Mouse (Mus musculus): Measurements from ENCODE around the gene Arl5b.

Arl5b gene

GRCm38 (mm10) chr2:15049117-15049873 lies at the start of gene Arl5b:
Gene Arl5b (plus strand): TSS chr2:15049395.
- in situ Hi-C loops (cut with MboI; ENCODE audit: low pct_unique_long_range_greater_than_20kb in 1 of 2, low sequenced_read_pairs in 2 of 2, unreplicated experiment in 1 of 2), result no loop called here

GRCm38 (mm10) chr2:15007531-15007930 lies 41.7 kb upstream of the Arl5b start:
- in situ Hi-C loops (cut with MboI; ENCODE audit: low pct_unique_long_range_greater_than_20kb in 1 of 2, low sequenced_read_pairs in 2 of 2, unreplicated experiment in 1 of 2), result no loop called here

DNA sequence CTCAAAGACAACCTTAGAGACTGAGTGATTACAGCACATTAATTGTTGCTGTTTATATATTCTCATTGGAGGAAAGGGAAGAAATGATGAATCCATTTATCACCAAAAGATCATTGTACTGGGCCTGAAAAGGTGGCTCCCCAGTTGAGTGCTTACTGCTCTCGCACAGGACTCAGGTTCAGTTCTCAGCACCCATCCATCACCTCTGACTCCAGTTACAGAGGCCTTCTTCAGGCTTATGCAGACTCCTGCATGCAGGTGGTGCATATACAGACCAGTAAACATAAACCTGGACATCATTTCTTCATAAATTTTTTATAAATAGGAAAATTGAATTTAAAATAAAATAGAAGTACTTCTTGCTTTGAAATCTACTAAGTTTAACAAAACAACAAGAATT lies 41.1 kb upstream of the Arl5b start:
- in situ Hi-C loops (cut with MboI; ENCODE audit: low pct_unique_long_range_greater_than_20kb in 1 of 2, low sequenced_read_pairs in 2 of 2, unreplicated experiment in 1 of 2), result no loop called here

DNA sequence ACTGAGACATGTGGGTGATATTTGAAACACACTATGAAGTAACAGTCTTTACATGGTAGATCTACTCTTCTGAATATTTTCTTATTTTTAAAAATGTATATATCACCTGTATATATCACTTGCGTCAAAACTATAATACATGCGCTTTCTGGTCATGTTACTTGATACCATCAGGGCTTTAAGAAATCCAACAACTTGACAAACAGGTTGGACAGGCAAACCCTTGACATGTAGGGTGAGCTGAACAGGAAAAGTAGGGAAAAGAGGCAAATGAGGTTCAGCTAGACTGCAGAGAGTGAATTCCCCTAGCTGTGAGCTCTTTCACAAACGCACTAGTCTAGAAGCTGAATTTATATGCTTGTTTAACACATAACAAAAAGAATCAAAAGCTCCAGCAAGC lies 22.4 kb upstream of the Arl5b start:
- in situ Hi-C loops (cut with MboI; ENCODE audit: low pct_unique_long_range_greater_than_20kb in 1 of 2, low sequenced_read_pairs in 2 of 2, unreplicated experiment in 1 of 2), result no loop called here

- in situ Hi-C loops (cut with MboI; ENCODE audit: low pct_unique_long_range_greater_than_20kb in 1 of 2, low sequenced_read_pairs in 2 of 2, unreplicated experiment in 1 of 2), result no loop called here
These were observed 21.4 kb upstream of the Arl5b start for GRCm38 (mm10) chr2:15027816-15028215.

DNA sequence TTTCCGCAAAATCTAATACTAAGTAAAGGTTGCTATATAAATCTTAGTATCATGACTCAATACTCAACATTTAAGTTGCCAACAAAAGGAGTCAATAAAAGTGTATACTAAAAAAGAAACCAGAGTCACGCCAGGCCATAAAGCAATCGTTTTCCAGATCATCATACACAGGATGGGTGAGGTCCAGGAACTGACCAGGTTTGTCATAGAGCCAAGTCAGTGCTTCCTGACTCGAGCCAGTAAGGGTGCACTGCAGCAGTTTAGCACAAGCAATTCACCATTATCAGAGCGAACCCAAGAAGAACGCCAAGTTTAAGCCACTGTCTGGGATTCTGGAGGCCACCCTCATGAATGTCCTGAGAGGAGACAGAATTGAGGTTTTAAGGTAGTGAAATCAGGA lies 10.5 kb upstream of the Arl5b start:
- in situ Hi-C loops (cut with MboI; ENCODE audit: low pct_unique_long_range_greater_than_20kb in 1 of 2, low sequenced_read_pairs in 2 of 2, unreplicated experiment in 1 of 2), result no loop called here

- in situ Hi-C loops (cut with MboI; ENCODE audit: low pct_unique_long_range_greater_than_20kb in 1 of 2, low sequenced_read_pairs in 2 of 2, unreplicated experiment in 1 of 2), result no loop called here
These were observed 8.9 kb upstream of the Arl5b start for GRCm38 (mm10) chr2:15040326-15040725.

- in situ Hi-C loops (cut with MboI; ENCODE audit: low pct_unique_long_range_greater_than_20kb in 1 of 2, low sequenced_read_pairs in 2 of 2, unreplicated experiment in 1 of 2), result no loop called here
These were observed 5.3 kb downstream of the Arl5b start for GRCm38 (mm10) chr2:15054496-15054895.

GRCm38 (mm10) chr2:15054945-15055637 lies 5.9 kb downstream of the Arl5b start, which contains the start of gene Nsun6:
Gene Nsun6 (minus strand): TSS chr2:15055069.
- in situ Hi-C loops (cut with MboI; ENCODE audit: low pct_unique_long_range_greater_than_20kb in 1 of 2, low sequenced_read_pairs in 2 of 2, unreplicated experiment in 1 of 2), result no loop called here

GRCm38 (mm10) chr2:15055741-15056151 lies 6.6 kb downstream of the Arl5b start:
- in situ Hi-C loops (cut with MboI; ENCODE audit: low pct_unique_long_range_greater_than_20kb in 1 of 2, low sequenced_read_pairs in 2 of 2, unreplicated experiment in 1 of 2), result no loop called here

- in situ Hi-C loops (cut with MboI; ENCODE audit: low pct_unique_long_range_greater_than_20kb in 1 of 2, low sequenced_read_pairs in 2 of 2, unreplicated experiment in 1 of 2), result no loop called here
These were observed 9.0 kb downstream of the Arl5b start for GRCm38 (mm10) chr2:15058227-15058626.

DNA sequence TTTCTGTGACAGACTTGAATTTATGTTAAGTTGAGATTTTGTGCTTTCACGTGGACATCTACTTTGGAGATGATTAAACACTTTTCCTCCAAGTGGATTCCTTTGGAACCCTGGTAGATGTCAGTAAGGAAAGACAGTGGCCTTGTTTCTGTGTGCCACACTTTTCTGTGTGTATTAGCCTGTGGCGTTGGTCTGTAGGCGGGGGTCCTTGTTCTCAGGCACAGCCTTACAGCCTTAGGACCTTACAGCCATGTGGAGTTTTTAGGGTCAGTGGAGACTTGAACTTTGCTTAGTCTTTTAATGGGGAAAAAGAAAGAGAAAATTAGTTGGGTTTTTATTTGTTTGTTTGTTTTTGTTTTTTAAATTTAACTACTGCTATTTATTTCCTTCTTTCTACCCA lies 11.7 kb downstream of the Arl5b start:
- in situ Hi-C loops (cut with MboI; ENCODE audit: low pct_unique_long_range_greater_than_20kb in 1 of 2, low sequenced_read_pairs in 2 of 2, unreplicated experiment in 1 of 2), result no loop called here

- in situ Hi-C loops (cut with MboI; ENCODE audit: low pct_unique_long_range_greater_than_20kb in 1 of 2, low sequenced_read_pairs in 2 of 2, unreplicated experiment in 1 of 2), result no loop called here
These were observed 14.6 kb downstream of the Arl5b start for GRCm38 (mm10) chr2:15063815-15064214.

DNA sequence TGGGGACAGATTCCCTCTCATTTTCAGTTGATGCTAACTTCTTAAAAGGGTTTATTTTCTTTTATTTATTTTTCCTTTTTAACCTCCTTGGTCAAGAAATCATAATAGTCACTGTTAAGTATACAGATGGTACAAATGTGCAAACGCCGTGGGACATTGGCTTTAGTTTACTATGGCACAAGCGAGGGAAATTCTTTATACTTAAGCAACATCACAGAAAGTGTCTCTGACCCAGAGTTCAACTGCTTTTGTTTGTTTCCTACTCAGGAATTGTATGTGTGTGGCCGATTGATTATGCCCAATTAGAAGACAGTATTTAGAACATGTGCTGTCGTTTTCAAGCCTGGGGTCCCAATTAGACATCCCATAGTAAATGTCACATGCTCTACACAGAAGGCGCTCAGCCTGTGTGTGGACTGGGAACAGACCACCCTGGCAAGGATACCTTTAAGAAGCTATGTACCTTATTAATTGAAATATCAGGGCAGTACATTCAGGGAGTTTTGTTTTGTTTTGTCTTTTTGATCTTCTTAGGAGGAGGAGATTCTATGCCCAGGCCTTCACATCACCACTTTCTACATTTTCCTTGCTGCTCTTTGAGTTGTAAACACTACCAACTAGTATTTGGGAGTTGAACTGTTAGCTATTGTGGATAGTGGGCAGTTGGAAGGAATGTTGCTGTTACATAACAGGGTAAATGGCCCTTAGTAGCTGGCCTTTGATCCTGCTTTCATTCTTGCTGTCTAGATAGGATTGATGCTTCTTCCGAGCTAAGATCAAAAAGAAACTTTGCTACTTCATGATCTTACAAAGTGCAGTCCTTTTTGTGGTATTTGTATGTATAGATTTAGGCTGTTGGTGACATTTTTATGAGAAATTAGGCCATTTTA lies 15.4 kb downstream of the Arl5b start:
- in situ Hi-C loops (cut with MboI; ENCODE audit: low pct_unique_long_range_greater_than_20kb in 1 of 2, low sequenced_read_pairs in 2 of 2, unreplicated experiment in 1 of 2), result no loop called here

DNA sequence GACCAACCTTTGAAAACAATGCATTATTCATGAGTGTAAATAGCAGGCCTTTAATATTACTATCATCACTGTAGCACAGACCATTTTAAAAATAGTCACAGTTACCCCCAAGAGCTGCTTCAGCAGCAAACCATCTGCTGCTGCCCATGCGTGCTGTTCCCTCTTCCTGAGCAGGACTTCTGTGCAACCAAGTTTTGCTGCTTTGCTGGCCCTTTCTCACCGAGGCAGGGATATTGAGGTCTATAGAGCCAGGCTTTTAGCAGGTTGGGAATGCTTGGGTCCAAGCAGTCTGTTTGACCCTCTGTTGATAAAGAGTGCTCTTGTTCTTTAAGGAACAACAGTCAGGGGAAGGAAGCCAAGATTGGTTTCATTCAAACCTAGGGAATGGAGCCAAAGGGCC lies 16.3 kb downstream of the Arl5b start:
- in situ Hi-C loops (cut with MboI; ENCODE audit: low pct_unique_long_range_greater_than_20kb in 1 of 2, low sequenced_read_pairs in 2 of 2, unreplicated experiment in 1 of 2), result no loop called here

- in situ Hi-C loops (cut with MboI; ENCODE audit: low pct_unique_long_range_greater_than_20kb in 1 of 2, low sequenced_read_pairs in 2 of 2, unreplicated experiment in 1 of 2), result no loop called here
These were observed 17.9 kb downstream of the Arl5b start for GRCm38 (mm10) chr2:15067091-15067490.

- in situ Hi-C loops (cut with MboI; ENCODE audit: low pct_unique_long_range_greater_than_20kb in 1 of 2, low sequenced_read_pairs in 2 of 2, unreplicated experiment in 1 of 2), result no loop called here
These were observed 34.5 kb downstream of the Arl5b start for GRCm38 (mm10) chr2:15083702-15084101.

DNA sequence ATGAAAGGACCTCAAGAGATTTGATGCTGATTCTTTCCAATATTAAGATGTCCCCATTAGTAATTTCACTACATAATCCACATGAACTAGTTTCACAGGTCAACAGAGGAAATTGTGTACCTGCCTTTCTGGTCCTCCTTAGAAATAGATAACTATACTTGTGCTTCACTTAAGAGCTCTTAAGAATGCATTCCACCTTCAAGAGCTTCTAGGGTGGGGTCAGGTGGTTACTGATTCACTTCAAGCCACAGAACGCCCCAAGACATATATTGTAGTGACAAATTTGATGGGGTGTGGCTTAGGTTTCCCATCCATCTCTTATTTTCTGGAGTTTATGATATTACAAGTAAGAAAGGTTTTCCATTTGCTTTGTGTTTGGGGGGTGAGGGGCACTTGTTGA lies 38.1 kb downstream of the Arl5b start:
- in situ Hi-C loops (cut with MboI; ENCODE audit: low pct_unique_long_range_greater_than_20kb in 1 of 2, low sequenced_read_pairs in 2 of 2, unreplicated experiment in 1 of 2), result no loop called here

- in situ Hi-C loops (cut with MboI; ENCODE audit: low pct_unique_long_range_greater_than_20kb in 1 of 2, low sequenced_read_pairs in 2 of 2, unreplicated experiment in 1 of 2), result no loop called here
These were observed 47.4 kb downstream of the Arl5b start for GRCm38 (mm10) chr2:15096514-15097090.

All from mouse embryonic stem cell (cell line).